Mouse (Mus musculus): ENCODE data around the gene Gpn2. TPM values are rescaled to one million over a fixed set of nuclear protein-coding genes. Genes with fewer than 3 reads are reported as not detected.

Gpn2 gene
- total and polyA plus RNA-seq, 3 experiments = 35.9 to 36.8 (median 36.2) TPM

- Histone ChIP-seq H3K9me3 (replicated peaks; ENCODE audit: low read length) (peaks cover 10% of the 10 kb centered on the region), H3K27me3 (replicated peaks) (no peaks in the 10 kb centered on the region), H3K27ac (ENCODE audit: insufficient read depth, low read depth) (no peak overlapping the region), H3K9ac (ENCODE audit: insufficient read depth, low read depth) (no peak overlapping the region), H3K4me2 (ENCODE audit: insufficient read depth, low read depth, poor library complexity, severe bottlenecking) (no peak overlapping the region), H3K36me3 (replicated peaks in 1 of 2; ENCODE audit: control insufficient read depth in 1 of 2, insufficient read depth in 1 of 2, low read length in 1 of 2) (peaks cover 34 to 91% of the 10 kb centered on the region in 2 experiments), H3K4me1 (ENCODE audit: control insufficient read depth in 1 of 2, insufficient read depth in 2 of 2) (peaks cover 9 to 29% of the 10 kb centered on the region in 2 experiments; a peak in 3 of 4 replicates), H3K4me3 (replicated peaks in 1 of 3; ENCODE audit: low read depth in 2 of 3, low read length in 2 of 3, poor library complexity in 1 of 3) (no peak overlapping the region), H3K79me2 (replicated peaks; ENCODE audit: control insufficient read depth, extremely low read depth, insufficient read depth, poor library complexity, severe bottlenecking) (no peaks in the 10 kb centered on the region)
- no peak for DNase-seq (ENCODE audit: extremely low read depth)
- dilution Hi-C loops (cut with MboI; ENCODE audit: extremely low pct_ligation_motif_present, extremely low pct_unique_long_range_greater_than_20kb, low sequenced_read_pairs) (no loop called here), in situ Hi-C loops (cut with MboI; ENCODE audit: low pct_ligation_motif_present, low pct_unique_long_range_greater_than_20kb, low sequenced_read_pairs) (no loop called here)
- TF ChIP-seq ZNF384 (IDR thresholded peaks at IDR 0.05; ENCODE audit: low read depth, low read length) (no peak), JUN (IDR thresholded peaks at IDR 0.05; ENCODE audit: insufficient read depth, low read depth, low read length) (no peak), PAX5 (IDR thresholded peaks at IDR 0.05; ENCODE audit: low read length) (no peak), NRF1 (IDR thresholded peaks at IDR 0.05; ENCODE audit: low read depth, low read length) (no peak), POLR2AphosphoS2 (IDR thresholded peaks at IDR 0.05; ENCODE audit: low read depth, low read length) (no peak), UBTF (IDR thresholded peaks at IDR 0.05; ENCODE audit: low read depth, low read length) (no peak), TCF12 (IDR thresholded peaks at IDR 0.05; ENCODE audit: low read depth, low read length) (no peak)
Observed at GRCm38 (mm10) chr4:133607284-133607683, 23.1 kb downstream of the Gpn2 start.

- H3K4me2 ChIP-seq (ENCODE audit: insufficient read depth, low read depth, poor library complexity, severe bottlenecking) = no peak overlapping the region
- H3K4me3 ChIP-seq (replicated peaks in 1 of 3; ENCODE audit: low read depth in 2 of 3, low read length in 2 of 3, poor library complexity in 1 of 3) = no peak overlapping the region
- no peaks in the 10 kb centered on the region for H3K27me3 ChIP-seq (replicated peaks)
- in situ Hi-C loops (cut with MboI; ENCODE audit: low pct_ligation_motif_present, low pct_unique_long_range_greater_than_20kb, low sequenced_read_pairs) = no loop called here
- dilution Hi-C loops (cut with MboI; ENCODE audit: extremely low pct_ligation_motif_present, extremely low pct_unique_long_range_greater_than_20kb, low sequenced_read_pairs) = no loop called here
- no peak overlapping the region for H3K9ac ChIP-seq (ENCODE audit: insufficient read depth, low read depth)
- H3K27ac ChIP-seq (ENCODE audit: insufficient read depth, low read depth) = no peak overlapping the region
- H3K9me3 ChIP-seq (replicated peaks; ENCODE audit: low read length) = peaks cover 19% of the 10 kb centered on the region
- H3K79me2 ChIP-seq (replicated peaks; ENCODE audit: control insufficient read depth, extremely low read depth, insufficient read depth, poor library complexity, severe bottlenecking) = no peaks in the 10 kb centered on the region
- H3K4me1 ChIP-seq (ENCODE audit: control insufficient read depth in 1 of 2, insufficient read depth in 2 of 2) = peaks cover 20 to 41% of the 10 kb centered on the region in 2 experiments
- DNase-seq (ENCODE audit: extremely low read depth) = peak; percentile 82
- peaks cover 45 to 93% of the 10 kb centered on the region in 2 experiments for H3K36me3 ChIP-seq (replicated peaks in 1 of 2; ENCODE audit: control insufficient read depth in 1 of 2, insufficient read depth in 1 of 2, low read length in 1 of 2)
- TF ChIP-seq MEF2A (IDR thresholded peaks at IDR 0.05; ENCODE audit: borderline replicate concordance, low read depth, low read length) = no peak
- no peak for TF ChIP-seq HCFC1 (IDR thresholded peaks at IDR 0.05; ENCODE audit: low read depth, low read length)
- TF ChIP-seq BHLHE40 (IDR thresholded peaks at IDR 0.05; ENCODE audit: low read depth, low read length) = no peak
- peak; percentile 33; the same call in 1 of the 2 replicates for TF ChIP-seq ZC3H11A (IDR thresholded peaks at IDR 0.05; ENCODE audit: low read depth, low read length)
- no peak for TF ChIP-seq E2F4 (IDR thresholded peaks at IDR 0.05; ENCODE audit: insufficient replicate concordance, low read depth, low read length)
- no peak for TF ChIP-seq CHD2 (IDR thresholded peaks at IDR 0.05; ENCODE audit: low read length)
- no peak for TF ChIP-seq JUN (IDR thresholded peaks at IDR 0.05; ENCODE audit: insufficient read depth, low read depth, low read length)
- TF ChIP-seq MXI1 (IDR thresholded peaks at IDR 0.05; ENCODE audit: low read depth, low read length) = no peak
- TF ChIP-seq USF2 (conservative IDR thresholded peaks at IDR 0.05; ENCODE audit: low read depth, low read length) = no peak
- TF ChIP-seq SIN3A (IDR thresholded peaks at IDR 0.05; ENCODE audit: low read length) = no peak
- no peak for TF ChIP-seq KAT2A (IDR thresholded peaks at IDR 0.05; ENCODE audit: insufficient replicate concordance, low read length)
- TF ChIP-seq MYC (IDR thresholded peaks at IDR 0.05; ENCODE audit: low read depth, low read length) = no peak
- TF ChIP-seq CHD1 (IDR thresholded peaks at IDR 0.05; ENCODE audit: low read depth, low read length) = no peak
- TF ChIP-seq ELF1 (IDR thresholded peaks at IDR 0.05; ENCODE audit: low read depth, low read length) = no peak
- TF ChIP-seq CTCF (conservative IDR thresholded peaks at IDR 0.05 in 1 of 2, IDR thresholded peaks at IDR 0.05 in 1 of 2; ENCODE audit: low read depth in 2 of 2, low read length in 2 of 2) = peak; percentile 55 to 92
- TF ChIP-seq ZKSCAN1 (IDR thresholded peaks at IDR 0.05; ENCODE audit: borderline replicate concordance, low read depth, low read length) = no peak
- TF ChIP-seq ZMIZ1 (IDR thresholded peaks at IDR 0.05; ENCODE audit: low read depth, low read length) = no peak
- peak; percentile 84 for TF ChIP-seq RAD21 (IDR thresholded peaks at IDR 0.05; ENCODE audit: low read depth, low read length)
- 0 out of 2 replicates have a peak, but pooled peaks have one; percentile 19 for TF ChIP-seq TCF12 (IDR thresholded peaks at IDR 0.05; ENCODE audit: low read depth, low read length)
- TF ChIP-seq ETS1 (conservative IDR thresholded peaks at IDR 0.05; ENCODE audit: low read depth, low read length) = no peak
- no peak for TF ChIP-seq POLR2A (IDR thresholded peaks at IDR 0.05; ENCODE audit: low read depth, low read length)
- TF ChIP-seq MAFK (IDR thresholded peaks at IDR 0.05; ENCODE audit: insufficient replicate concordance, low read length) = no peak
- TF ChIP-seq NELFE (IDR thresholded peaks at IDR 0.05; ENCODE audit: low read depth, low read length) = no peak
- no peak for TF ChIP-seq ZNF384 (IDR thresholded peaks at IDR 0.05; ENCODE audit: low read depth, low read length)
- no peak for TF ChIP-seq TBP (conservative IDR thresholded peaks at IDR 0.05; ENCODE audit: low read depth, low read length)
- no peak for TF ChIP-seq USF1 (IDR thresholded peaks at IDR 0.05; ENCODE audit: low read depth, low read length)
- TF ChIP-seq EP300 (IDR thresholded peaks at IDR 0.05; ENCODE audit: low read length) = no peak
- 0 out of 2 replicates have a peak, but pooled peaks have one; percentile 16 for TF ChIP-seq IRF4 (IDR thresholded peaks at IDR 0.05; ENCODE audit: low read depth, low read length)
- no peak for TF ChIP-seq GABPA (IDR thresholded peaks at IDR 0.05; ENCODE audit: insufficient replicate concordance, low read depth, low read length)
- no peak for TF ChIP-seq UBTF (IDR thresholded peaks at IDR 0.05; ENCODE audit: low read depth, low read length)
Observed at GRCm38 (mm10) chr4:133609719-133610118, 25.6 kb downstream of the Gpn2 start.
